In the genomic region with DNA sequence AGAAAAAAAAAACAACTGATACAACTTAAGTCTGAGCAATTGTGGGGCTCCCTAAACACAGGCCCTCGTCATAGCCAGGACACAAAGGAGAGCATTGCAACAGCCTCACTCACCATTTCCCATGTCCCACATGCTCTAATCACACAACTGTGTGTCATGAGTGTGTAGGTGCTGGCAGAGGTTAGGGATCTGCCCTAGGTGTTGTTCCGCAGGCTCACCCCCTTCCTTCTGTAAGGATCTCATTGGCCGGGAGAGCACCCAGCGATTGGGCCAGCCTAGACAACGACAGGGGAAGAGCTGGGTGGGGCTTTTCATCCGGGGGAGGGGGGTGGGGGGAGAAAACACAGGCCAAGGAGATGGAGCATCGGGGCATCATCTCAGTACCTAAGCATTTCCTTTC, we compare ENCODE assay signal across 21 mouse cellular contexts.
"Had no signal": no experiment of that assay in that cellular context is flagged by ENCODE, and none has a peak within 500 bp of the region (broad histone marks: within the 10 kb centered on the region; RNA-seq: fewer than 3 reads in every experiment).

No protein-coding gene starts in this region.

- H3K4me2 ChIP-seq: lung, embryonic 15.5 days; midbrain, embryonic 11.5 days; midbrain, embryonic 13.5 days; midbrain, embryonic 15.5 days; neural tube, embryonic 13.5 days; neural tube, embryonic 15.5 days had no signal

- DNase-seq: lung, adult 2 months; lung, postnatal 14 days; lung, postnatal 36 days; retina, postnatal 1 day; right cerebral cortex, adult 18-20 months; right cerebral cortex, postnatal 25 days; right cerebral cortex, postnatal 4 days; spleen, adult 18-20 months; thymus, adult 18-20 months; thymus, postnatal 14 days; thymus, postnatal 36 days had no signal

- ATAC-seq: lung, postnatal 0 days; midbrain, embryonic 13.5 days; midbrain, embryonic 15.5 days had no signal

- H3K27me3 ChIP-seq: lung, embryonic 15.5 days; megakaryocyte, embryonic 14.5 days; midbrain, embryonic 13.5 days; midbrain, embryonic 15.5 days; neural tube, embryonic 13.5 days; neural tube, embryonic 15.5 days had no signal

- H3K9ac ChIP-seq: lung, embryonic 15.5 days; midbrain, embryonic 13.5 days; midbrain, embryonic 15.5 days; neural tube, embryonic 13.5 days; neural tube, embryonic 15.5 days had no signal

- H3K9me3 ChIP-seq: lung, embryonic 15.5 days; megakaryocyte, embryonic 14.5 days; midbrain, embryonic 13.5 days; midbrain, embryonic 15.5 days; neural tube, embryonic 13.5 days; neural tube, embryonic 15.5 days had no signal

- H3K4me1 ChIP-seq: lung, embryonic 15.5 days; midbrain, embryonic 13.5 days; midbrain, embryonic 15.5 days; neural tube, embryonic 13.5 days; neural tube, embryonic 15.5 days had no signal

- H3K4me3 ChIP-seq: lung, embryonic 15.5 days; megakaryocyte, embryonic 14.5 days; midbrain, embryonic 13.5 days; midbrain, embryonic 15.5 days; myocyte; neural tube, embryonic 13.5 days; neural tube, embryonic 15.5 days had no signal

- H3K27ac ChIP-seq: lung, embryonic 15.5 days; macrophage; midbrain, embryonic 13.5 days; midbrain, embryonic 15.5 days; neural tube, embryonic 13.5 days; neural tube, embryonic 15.5 days had no signal
